Mouse (Mus musculus): ENCODE data around the gene Vav3.
"Not testable (repeated sequence)": the region's sequence is repeated elsewhere in the genome, so short reads cannot be mapped to it uniquely, and the experiment has no call there.

The Vav3 gene

DNA sequence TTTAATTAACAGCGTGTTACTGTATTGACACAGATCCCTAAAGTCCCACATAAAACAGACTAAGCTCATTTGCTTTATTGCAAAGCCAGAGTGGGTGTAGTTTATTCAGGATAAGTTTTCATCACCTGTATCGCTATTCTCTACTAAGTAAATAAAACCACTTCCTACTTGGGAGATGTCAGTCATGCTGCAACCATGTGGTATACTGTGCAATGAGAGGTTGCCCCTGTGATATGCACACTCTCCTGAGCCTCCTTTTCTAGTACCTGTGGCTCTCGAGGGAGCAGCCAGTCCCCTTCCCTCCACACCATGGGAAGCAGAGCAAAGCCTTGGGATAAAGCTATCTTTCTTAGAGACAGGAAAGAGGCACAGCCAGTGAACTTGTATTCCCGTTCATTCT is 106.5 kb downstream of the Vav3 start:
- DNase-seq: no peak

DNA sequence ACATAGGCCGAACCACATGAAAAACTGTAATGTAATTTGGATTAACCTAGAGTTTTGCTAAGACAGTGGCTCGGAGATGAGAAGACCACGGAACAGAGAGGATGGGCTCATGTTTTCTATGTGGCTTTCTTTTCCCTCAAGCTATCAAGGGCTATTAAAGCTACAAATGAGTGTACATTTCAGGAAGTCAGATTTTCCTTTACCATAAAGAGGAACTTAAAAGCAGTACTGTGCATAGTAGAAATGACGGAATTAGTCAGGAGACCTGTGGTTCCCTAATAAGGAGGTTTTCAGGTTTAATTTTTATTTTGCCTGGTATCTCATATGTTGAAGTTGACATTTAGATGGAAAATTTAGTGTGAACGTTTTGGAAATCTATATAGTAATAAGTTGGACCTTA is 107.8 kb downstream of the Vav3 start:
- not testable (repeated sequence) for DNase-seq

DNA sequence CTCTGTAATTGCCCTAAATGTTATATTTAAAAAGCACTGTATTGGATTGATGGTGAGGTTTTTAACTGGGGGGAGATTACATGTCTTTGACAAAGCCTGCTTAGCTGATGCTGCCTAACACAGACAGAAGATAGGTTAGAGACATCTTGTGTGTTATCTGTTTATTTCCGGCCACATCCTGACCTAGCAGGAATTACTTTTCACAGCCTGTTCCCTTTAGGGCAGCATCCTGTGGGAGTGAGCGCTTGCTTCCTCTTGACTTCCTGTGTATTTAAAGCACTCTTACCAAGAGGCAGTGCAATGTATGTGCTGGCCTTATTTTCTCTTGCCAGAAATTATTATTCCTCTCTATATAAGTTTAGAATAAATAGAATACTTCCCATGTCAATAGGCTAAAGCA is 111.5 kb downstream of the Vav3 start:
- no peak for DNase-seq

DNA sequence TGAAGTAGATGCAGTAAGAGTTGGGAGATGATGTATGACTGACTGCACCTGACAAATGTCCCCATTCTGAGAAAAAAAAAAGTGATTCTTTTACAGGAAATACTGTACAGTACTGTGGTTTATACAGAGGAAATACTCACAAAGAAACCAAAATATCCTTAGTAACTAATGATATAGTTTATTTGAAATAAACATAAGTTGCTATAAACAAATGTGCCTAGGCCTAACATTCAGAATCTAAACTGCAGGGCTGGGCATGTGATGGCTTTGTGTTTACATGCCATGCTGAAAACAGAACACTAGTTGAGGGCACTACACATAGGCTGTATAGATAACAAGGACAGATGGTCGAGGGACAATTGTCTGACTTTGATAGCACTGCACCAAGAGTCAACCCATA is 114.2 kb downstream of the Vav3 start:
- no peak for DNase-seq

DNA sequence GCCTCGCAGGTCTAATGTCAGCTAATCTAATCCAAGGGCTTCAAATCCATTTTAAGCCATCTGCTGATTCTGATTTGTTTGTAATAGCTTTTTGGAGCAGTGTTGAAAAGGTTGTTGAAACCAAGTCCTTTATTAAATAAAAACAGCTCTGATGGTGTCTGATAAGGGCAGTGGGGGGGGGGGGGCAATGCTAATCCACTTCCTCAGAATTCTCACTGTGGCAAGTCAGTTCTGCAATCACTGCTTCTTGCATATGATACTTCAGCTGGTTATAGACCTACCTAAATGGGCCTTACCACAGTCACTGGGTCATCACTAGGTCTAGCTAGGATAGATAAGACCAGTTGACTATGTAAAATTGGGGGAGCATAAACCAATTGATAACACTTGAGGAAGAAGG is 115.9 kb downstream of the Vav3 start:
- no peak for DNase-seq

DNA sequence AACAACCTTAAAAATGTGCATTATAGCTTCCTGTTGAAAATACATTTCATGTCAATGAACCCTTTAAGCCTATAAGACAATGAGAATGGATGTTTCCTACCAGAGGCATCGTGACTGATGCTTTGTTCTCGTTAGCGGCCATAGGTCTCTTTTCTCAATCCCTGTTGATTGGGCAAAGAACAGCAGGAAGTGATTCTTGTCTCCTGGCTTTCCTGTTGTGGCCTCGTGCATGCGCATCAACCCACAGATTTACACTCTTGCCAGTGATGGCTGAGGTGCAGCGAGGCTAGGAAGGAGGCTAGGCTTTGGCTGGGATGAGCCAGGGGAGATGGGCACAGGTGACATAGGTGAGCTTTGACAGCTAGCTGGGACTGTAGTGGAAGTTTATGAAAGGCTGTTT is 123.2 kb downstream of the Vav3 start:
- no peak for DNase-seq

DNA sequence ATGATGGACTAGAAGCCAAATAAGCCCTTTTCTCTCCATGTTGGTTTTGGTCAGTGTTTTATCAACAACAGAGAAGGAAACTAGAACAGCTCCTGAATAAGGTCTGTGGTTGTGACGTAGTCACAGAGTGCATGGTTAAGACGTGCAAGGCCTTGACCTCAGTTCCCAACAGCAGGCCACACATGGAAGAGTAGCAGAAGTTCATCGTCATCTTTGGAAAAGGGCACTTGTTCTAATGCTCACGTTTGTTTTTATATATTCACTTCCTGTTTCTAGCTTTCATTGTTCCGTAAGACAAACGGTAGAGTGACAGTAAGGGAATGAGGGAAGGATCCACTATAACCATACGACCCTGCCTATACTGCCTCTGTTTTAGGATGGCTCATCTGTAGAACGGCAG is 124.1 kb downstream of the Vav3 start:
- DNase-seq: no peak

DNA sequence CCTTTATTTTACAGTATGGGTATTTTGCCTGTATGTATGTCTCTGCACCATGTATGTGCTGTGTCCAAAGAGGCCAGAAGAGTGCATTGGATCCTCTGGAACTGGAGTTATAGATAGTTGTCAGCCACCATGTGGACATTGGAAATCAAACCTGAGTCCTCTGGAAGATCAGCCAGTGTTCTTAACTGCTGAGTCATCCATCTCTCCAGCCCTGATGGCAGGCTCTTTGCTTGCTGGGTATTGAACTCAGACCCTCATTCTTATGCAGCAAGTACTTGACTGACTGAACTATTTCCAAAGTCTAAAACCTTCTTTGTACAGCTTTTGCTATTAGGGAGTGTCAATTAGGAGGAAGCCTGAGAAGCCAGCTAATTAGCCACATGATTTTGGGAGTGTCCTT is 126.1 kb downstream of the Vav3 start:
- no peak for DNase-seq

DNA sequence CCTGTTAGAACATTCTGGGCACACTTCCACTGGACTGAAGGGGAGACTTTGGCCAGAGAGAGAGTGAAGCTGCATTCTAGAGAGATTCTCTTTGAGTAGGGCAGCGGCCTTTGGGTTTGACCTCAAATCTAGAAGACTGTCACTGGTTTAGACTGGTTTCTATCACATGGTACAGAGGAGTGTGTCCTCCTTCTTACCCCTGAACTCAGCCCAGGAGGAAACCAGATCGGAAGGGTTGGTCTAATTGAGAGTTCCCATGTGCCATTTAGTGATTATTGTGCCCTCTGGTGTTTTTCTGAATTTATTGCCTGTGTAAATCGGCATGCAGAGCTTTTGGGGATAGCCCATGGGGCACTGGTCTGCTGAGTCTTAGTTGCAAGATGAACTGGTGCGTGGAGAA is 126.8 kb downstream of the Vav3 start:
- DNase-seq: no peak

DNA sequence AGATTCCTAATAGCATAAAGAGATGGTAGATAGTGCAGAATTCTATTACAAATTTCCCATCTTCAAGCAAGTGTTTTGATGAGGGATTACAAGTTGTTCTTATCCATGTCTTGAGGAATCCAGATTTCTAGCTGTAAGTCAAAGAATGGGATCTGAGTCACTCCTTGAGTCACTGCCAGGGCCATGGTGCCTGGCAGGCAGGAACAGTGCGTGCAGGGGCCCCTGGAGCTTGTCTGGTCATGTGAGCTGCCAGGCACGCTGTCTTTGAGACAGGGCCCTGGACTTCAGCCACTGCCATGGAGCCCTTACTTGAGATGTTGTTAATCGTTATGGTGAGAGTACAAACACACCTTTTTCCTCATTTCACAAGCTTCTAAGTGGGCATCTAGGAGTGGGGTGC is 129.0 kb downstream of the Vav3 start:
- no peak for DNase-seq

DNA sequence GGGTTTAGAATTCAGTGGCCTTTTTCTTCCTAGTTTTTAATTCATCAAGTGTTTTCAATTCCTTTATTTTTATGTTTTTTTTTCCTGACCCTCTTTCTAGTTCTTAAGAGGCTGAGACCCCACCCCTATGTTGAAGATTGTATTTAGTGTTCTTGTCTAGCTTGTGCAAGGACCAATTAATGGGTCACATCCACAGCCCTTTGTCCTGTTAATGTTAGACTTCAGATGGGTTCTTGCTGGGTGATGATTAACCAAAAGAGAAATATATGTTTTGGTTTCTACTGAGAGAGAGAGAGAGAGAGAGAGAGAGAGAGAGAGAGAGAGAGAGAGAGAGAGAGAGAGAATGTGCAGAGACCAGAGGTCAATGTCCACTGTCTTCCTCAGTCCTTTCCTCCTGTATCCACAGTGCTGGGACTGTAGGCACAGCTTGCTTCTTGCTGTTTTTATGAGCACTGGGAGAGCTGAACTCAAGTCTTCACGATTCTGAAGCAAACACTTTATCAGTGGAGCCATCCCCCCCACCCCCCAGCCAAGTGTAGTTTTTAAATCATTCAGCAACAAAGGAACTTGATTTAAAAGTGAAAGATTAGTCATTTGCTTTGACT is 130.3 kb downstream of the Vav3 start:
- no peak for DNase-seq

DNA sequence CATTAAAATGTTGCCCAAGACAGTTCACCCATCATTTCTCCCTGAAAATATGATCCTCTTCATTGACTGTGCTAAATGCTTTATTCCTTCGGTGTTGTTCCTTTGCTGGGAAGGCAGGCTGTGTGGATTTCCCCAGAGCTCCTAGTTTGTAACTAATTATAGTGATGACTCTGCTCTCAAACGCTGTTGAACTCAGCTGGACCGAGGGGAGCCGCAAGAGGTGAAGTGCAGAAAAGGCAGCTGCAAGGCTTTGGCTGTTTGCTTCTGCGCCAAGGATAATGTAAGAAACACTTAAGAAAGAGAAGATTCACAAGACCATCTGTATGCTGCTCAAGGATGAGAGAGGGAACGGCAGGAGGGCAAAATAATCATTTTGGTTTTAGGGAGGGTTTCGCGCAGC is 136.1 kb downstream of the Vav3 start:
- DNase-seq: no peak

DNA sequence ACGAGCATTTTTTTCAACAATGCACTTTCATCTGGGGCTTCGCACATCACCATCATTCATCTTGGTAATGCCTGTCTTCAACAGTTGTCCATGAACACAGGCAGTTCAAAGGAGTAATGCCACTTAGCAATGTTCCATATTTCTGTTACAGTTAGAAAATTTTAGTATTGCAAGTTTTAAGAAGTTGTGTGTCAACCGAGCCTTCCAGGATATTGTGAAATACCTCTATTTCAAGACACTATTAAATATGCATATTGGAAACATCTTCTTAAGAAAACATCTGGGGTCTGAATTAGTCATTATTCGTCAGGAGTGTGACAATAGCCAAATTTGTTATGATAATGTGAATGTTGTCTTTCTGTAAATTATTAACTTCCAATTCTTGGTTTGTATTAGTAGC is 137.8 kb downstream of the Vav3 start:
- DNase-seq: no peak

DNA sequence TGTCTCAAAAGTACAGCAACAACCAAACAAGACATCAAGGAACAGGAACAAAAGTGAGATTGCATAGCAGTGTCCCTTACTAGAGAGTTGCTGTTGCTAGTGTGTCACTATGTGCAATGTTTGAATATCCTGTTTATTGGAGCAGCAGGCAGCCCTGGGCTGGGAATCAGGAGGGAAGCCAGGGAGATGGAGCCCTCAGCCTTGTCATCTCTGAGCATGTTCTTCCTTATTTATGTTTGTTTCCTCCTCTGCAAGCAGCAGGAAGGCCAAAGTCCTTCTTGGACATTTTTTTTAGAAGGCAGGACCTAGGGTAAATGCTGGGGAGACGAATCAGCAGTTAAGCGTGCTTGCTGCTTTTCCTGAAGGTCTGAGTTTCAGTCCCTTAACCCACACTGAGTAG is 140.2 kb downstream of the Vav3 start:
- no peak for DNase-seq

DNA sequence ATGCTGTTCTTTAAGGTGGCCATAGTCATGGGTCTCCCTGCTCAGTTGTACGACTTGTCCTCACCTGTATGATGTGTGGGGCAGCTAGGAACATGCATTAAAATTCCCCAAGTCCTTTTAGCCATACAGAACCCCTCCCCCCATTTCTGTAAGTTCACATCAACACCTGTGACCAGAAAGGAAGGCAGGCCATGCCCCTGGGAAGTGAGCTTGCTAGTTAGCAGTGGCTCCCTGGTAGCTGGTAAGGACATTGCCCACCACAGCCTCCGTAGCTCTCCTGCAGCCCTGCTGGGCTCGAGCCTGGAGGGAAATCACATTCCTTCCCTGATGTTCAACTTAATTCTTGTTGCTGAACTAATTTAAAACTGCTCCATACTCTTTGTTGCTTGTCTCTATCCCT is 146.3 kb downstream of the Vav3 start:
- no peak for DNase-seq

DNA sequence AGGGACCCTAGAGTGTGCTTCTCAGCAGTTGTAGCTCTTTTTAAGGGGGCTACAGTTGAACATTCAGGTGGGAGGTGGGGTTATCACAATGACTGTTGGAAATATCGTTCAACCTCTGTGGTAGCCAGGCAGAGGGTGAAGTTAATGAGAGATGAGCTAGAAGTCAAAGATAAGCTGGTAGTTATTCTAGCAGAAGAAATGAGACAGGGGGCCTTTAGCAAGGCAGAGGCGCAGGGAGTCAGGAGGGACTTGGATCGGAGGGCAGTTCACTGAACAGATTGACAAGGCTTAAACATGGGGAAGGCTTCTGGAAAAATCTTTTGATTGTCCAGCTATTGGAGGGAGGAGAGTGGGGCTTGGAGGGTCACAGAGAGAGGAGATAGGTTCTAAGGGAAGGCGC is 147.4 kb downstream of the Vav3 start:
- DNase-seq: no peak

DNA sequence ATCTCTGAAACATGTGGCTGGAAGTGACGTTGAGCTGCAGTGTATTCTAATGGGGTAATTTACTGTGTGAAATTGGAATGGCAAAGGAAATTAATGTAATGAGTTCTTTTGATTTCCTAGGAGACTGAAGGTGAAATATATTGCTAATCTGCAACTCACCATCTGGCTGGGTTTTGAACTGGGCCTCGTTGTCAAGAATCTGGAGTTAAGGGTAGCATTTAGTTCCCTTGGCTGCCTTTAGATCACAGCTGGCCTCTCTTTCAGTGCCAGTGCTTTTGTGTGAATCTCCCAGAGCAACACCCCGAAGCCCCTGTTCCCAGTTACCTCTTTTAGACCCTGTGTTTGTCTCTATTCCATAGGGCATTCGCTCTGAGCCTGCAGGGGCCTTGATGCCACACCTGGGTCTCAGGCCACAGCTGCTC is 148.3 kb downstream of the Vav3 start:
- no peak for DNase-seq

DNA sequence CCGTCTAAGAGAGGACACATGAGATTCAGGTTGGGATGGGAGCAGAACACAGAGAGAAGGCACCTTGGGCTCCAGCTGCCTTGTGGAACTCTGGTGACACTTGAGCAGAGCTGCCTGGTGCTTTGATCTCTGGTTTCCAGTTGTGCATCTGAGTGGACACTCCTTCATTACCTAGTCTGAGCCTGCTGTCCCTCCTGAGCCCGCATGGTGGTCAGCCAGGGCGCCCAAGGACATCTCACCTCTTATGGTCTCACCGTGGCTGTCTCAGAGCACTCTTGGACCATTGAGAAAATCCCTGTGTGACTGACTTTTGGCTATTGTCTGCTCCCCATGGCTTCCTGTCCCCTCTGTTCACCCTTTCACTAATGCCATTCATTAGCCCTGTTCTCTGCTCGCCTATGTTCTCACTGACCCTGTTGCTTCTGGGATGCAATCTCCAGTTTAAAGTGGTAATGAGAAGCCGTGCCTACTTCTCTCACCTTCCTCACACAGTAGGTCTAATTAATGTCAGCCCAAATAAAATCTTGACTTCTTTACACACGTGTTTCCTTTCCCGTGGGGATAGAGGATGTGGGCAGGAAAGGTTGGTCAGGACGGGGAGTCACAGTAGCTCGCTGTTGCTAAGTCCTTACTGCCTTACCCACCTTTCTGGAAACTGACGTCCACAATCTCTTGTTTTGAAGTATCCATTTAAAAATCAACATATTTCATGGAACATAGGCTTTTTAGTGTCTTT is 150.3 kb downstream of the Vav3 start:
- no peak for DNase-seq

DNA sequence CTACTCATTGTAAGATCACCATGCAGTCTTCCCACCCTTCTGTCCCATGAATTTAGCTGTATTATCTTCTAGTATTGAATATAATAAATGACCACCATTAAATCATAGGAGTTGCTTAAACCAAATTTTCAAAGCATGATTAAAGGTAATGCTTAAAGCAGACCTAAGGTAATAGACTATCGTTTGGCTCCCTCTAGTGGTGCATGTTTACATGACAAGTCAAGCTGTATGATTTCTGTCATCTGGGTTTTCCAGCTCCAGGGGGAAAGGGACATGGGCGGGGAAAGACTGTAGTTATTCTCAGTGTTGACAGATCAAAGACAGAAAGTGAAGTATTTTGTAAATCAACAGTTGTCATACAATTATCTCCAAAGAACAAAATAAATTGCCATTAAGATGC is 151.1 kb downstream of the Vav3 start:
- peak; percentile 70 for DNase-seq

DNA sequence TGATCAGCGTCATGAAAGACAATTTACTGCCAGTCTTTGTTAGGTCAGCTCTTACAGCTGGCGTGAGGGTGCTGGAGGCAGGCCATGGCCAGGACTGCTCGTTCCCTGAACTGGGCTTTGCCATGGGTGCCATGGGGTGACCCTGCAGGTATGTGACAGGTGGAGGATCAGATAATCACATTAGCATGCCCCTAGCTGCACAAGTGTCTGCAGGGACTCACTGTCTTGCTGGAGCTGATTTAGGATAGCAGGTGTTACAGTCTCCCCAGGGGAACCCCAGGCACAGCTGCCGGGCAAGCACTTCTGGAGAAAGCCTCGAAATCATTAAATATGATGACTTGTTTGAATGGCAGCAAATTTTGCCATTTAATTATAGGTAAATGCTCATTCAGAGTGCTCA is 156.0 kb downstream of the Vav3 start:
- DNase-seq: no peak

DNA sequence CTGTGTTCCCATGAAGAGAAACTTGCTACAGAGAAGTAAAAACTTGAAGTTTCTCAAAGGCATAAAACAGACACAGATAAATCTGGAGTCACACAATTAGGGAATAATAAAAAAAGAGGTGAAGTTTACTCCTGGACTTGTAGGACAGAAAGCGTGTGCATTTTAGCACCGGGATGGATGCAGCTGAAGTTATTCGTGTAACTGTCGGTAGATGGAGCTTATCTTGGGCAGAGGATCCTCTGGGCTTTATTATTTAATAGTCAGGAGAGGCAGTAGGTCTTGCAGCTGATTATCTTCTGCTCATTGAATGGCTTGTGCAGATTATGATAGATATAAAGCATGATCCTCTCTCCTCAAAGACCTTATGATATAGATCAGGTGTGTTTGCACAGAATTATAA is 156.6 kb downstream of the Vav3 start:
- no peak for DNase-seq

DNA sequence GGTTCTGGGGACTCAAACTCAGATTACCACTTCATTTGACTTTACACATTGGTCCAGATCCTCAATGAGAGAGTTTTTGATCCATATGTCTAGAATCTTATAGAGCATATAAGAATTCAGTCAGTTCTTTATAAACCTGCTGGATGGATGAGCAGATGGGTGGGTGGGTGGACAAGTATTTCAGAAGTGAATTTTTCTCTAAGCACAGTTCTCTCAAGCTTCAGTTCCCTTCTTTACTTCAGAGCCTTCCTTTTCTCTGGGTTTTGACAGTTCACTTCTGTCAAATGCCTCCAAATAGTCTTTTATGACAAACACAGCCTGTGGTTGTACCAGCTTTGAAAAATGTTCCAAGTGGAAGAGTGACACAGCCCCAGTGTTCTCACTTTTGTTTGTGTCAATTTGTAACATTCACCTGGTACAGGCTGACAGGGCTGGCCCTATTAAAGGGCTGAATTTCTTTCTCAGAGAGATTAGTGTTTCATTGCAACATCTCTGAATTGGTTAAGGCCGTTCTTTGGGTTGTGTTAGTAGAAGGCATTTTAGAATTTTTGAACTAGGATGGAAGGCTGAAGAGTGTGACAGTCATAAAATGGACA is 159.5 kb downstream of the Vav3 start:
- no peak for DNase-seq

DNA sequence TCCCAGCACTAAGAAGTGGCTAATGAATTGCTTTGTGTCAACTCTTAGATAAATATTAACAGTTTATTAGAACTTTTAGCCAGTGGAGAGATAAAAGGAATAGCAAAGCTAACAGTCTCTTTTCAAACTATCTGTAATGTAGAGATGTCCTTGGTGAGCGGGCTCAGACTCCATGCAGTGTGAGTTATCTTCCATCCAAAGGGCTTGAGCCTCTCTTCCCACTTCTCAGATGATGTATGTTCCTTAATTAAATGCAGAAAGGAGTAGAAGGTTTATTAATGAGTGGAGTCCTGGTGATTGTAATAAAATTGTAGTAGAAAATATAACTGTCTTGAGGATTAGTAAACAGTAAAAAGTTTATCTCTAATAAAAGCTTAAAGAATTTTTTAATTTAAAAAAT is 169.3 kb downstream of the Vav3 start:
- no peak for DNase-seq

DNA sequence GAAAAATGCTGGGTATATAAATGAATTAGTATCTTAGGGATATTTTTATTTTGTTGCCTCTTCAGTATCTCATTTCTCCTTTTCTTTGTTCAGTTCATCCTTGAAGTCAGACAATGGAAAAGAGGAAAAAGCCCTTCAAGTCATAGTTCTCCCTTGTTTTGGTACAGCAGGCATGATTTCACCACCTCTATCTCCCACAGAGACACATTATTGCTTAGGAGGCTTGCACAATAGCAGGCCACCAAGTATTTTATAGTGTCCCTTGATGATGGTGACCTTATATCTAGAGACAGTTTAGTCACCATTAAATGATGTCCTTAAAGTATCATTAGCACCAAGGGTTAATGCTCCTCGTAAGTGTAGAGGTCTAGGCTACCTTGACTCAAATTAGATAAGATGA is 171.4 kb downstream of the Vav3 start:
- DNase-seq: no peak

DNA sequence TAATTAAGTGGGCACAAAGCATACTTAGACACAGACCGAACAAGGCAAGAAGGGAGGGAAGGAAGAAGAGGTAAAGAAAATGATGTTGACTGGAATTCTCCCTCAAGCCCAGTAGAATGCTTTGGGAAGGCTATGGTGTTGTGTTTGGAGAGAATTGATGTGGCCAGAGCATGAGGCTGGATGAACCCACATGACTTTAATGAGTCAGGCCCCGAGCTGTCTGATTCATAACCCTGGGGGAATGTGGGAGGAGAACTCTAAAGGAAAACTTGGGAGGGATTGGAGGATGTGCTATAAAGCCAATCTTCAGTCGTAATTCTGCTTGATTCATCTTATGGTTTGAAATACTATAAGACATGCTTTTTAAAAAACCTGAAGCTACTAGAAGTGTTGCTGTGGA is 175.0 kb downstream of the Vav3 start:
- DNase-seq: no peak
